Mouse (Mus musculus) stomach, embryonic 16.5 days (tissue): Measurements from ENCODE around the gene Glp1r. TPM values are rescaled to one million over a fixed set of nuclear protein-coding genes. Genes with fewer than 3 reads are reported as not detected.

Experiments used
- ATAC-seq: fragments of 200-750 bp; cut with Nextera tagmentation; 2 replicates; pipeline ENCODE4 v1.8.0; 2017; ENCODE audit warnings: moderate number of reproducible peaks, moderate TSS enrichment; ENCODE audit not compliant: insufficient read depth, low FRiP score
- H3K27ac ChIP-seq: fragments of 300-500 bp; sonication (generic); 2 replicates; pipeline ENCODE4 v1.5.1; 2014; ENCODE audit warnings: low read length
- H3K27me3 ChIP-seq: fragments of 300-500 bp; sonication (generic); 2 replicates; pipeline ENCODE4 v1.6.1; 2014; ENCODE audit warnings: low read length, control low read depth, mixed read lengths; ENCODE audit not compliant: control insufficient read depth, insufficient read depth
- H3K36me3 ChIP-seq: fragments of 300-500 bp; sonication (generic); 2 replicates; pipeline ENCODE4 v1.6.1; 2014; ENCODE audit warnings: low read length; ENCODE audit not compliant: control insufficient read depth, insufficient read depth
- H3K4me1 ChIP-seq: fragments of 300-500 bp; sonication (generic); 2 replicates; pipeline ENCODE4 v1.6.1; 2014; ENCODE audit warnings: low read length, control low read depth, mixed read lengths; ENCODE audit not compliant: control insufficient read depth, insufficient read depth
- H3K4me2 ChIP-seq: fragments of 300-500 bp; sonication (generic); 2 replicates; pipeline ENCODE4 v1.6.1; 2014; ENCODE audit warnings: low read depth, low read length, mixed read lengths
- H3K4me3 ChIP-seq: fragments of 300-500 bp; sonication (generic); replicated peaks from 2 replicates; pipeline ENCODE4 v1.5.1; 2014; ENCODE audit warnings: mild to moderate bottlenecking, low read length
- H3K9ac ChIP-seq: fragments of 300-500 bp; sonication (generic); 2 replicates; pipeline ENCODE4 v1.6.1; 2014; ENCODE audit warnings: low read length
- H3K9me3 ChIP-seq: fragments of 300-500 bp; sonication (generic); replicated peaks from 2 replicates; pipeline ENCODE4 v1.6.1; 2016; ENCODE audit warnings: low read length, control low read depth; ENCODE audit not compliant: control insufficient read depth
- WGBS: fragments of 180-500 bp; shearing (Covaris S2); extraction: QIAGEN DNeasy Blood & Tissue Kit; methylation state at CpG from one replicate; pipeline ENCODE4 v1.1.7; 2014; 5-methylcytosine and 5-hydroxymethylcytosine counted together
- polyA plus RNA-seq: library from polyadenylated mRNA; unstranded; fragments of >200 nt; fragmentation: Nextera tagmentation; extraction: Ambion mirVana; gene quantifications from 2 replicates; pipeline ENCODE4 v1.2.1, GENCODE M21; 2015

The Glp1r gene
- 0.19 and 0.21 TPM in 2 replicates for polyA plus RNA-seq

DNA sequence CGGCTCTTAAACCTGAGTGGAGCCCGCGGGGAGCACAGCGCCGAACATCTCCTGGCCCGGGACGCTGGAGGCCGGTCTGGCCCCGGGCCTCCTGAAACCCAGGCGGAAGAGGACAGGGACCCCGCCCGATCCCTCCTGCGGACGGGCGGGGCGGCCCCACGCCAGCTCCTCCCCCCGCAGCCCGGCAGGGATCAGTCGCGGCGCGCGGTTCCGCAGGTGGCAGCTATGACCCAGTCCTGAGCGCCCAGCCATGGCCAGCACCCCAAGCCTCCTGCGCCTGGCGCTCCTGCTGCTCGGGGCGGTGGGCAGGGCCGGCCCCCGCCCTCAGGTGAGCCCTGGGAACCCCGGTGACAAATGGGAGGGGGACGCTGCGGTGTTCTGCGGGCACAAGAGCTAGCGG, at the start of gene Glp1r:
Gene Glp1r, plus strand, starts transcription at position 191 of the 400 bp plus-strand sequence.
- H3K27me3 ChIP-seq = peaks cover 32% of the 10 kb centered on the region
- under 1% methylated on average over 36 of the region's 37 CpGs for WGBS
- H3K27ac ChIP-seq = no peak within 1 kb of the TSS
- H3K4me3 ChIP-seq = peak within 1 kb of the TSS; percentile 52
- no peaks in the 10 kb centered on the region for H3K9me3 ChIP-seq
- ATAC-seq = peak; percentile 62; the same call in 1 of the 2 replicates
- no peaks in the 10 kb centered on the region for H3K36me3 ChIP-seq
- peak within 1 kb of the TSS; percentile 88 for H3K4me2 ChIP-seq
- H3K4me1 ChIP-seq = peaks cover 7% of the 10 kb centered on the region; the same call in 1 of the 2 replicates
- H3K9ac ChIP-seq = peak within 1 kb of the TSS; percentile 65

DNA sequence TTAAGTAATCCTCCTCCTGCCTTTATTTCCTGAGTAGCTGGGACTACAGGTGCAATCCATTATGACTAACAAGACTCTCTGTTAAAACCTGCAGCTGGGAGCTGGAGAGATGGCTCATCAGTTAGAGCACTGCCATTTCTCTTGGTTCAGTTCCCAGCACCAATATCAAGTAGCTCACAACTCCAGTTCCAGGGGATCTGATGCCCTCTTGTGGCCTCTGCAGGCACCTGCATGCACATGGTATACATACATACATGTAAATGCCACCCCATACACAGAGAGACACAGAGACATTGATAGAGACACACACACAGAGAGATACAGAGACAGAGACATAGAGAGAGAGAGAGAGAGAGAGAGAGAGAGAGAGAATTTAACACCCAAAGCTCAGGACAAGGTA, 49.3 kb upstream of the Glp1r start:
- Histone ChIP-seq H3K4me2 (no peak overlapping the region), H3K36me3 (no peaks in the 10 kb centered on the region), H3K9me3 (no peaks in the 10 kb centered on the region), H3K9ac (no peak overlapping the region), H3K4me1 (no peaks in the 10 kb centered on the region), H3K27me3 (no peaks in the 10 kb centered on the region), H3K27ac (no peak overlapping the region), H3K4me3 (no peak overlapping the region)
- no peak for ATAC-seq

DNA sequence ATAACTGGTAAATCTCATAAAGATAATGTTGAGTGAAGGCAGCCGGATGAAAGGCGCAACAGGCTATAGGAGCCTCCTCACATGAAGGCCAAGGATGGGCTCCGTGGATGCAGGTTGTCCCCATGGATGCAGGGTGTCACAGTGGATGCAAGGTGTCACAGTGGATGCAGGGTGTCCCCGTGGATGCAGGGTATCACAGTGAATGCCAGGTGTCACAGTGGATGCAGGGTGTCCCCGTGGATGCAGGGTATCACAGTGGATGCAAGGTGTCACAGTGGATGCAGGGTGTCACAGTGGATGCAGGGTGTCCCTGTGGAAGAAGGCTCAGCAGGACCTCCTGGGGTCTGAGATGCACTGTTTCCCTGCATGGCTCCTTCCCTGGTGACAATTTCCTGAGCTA, 44.3 kb upstream of the Glp1r start:
- H3K4me3 ChIP-seq = no peak overlapping the region
- no peaks in the 10 kb centered on the region for H3K9me3 ChIP-seq
- H3K9ac ChIP-seq = no peak overlapping the region
- H3K36me3 ChIP-seq = no peaks in the 10 kb centered on the region
- H3K27me3 ChIP-seq = no peaks in the 10 kb centered on the region
- no peak overlapping the region for H3K27ac ChIP-seq
- no peak overlapping the region for H3K4me2 ChIP-seq
- ATAC-seq = no peak
- WGBS = 83% methylated on average over 5 of the region's 5 CpGs
- peaks cover 7% of the 10 kb centered on the region; the same call in 1 of the 2 replicates for H3K4me1 ChIP-seq

DNA sequence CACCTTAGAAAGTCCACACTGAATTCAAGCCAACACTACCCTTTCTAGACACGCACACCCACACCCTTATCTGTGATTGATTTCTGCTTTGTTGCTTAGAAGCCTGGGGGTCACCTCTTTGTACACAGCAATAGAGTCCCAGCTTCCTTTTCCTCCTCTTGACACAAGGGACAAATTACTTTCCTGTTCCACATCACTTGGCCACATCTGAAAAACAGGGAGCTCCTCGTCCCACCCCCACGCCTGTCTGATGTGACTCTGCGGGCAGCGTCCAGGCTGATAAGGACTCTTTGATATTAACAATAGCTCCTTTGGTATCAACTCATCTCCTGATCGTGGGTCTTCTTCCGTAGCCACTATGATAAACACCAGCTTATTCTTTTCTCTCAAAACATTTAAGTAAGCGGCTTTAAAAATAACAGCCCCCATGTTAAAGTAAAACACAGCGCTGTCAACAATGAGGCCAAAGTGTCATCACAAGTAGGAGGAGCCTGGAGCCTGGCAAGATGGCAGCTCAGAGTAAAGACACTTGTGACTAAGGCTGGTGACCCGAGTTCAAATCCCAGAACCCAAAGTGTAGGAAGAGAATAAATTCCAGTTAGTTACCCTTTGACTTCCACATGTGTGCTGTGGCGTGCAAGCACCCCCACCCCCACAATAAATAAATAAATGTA, 42.9 kb upstream of the Glp1r start:
- Histone ChIP-seq H3K27me3 (no peaks in the 10 kb centered on the region), H3K4me1 (peaks cover 7% of the 10 kb centered on the region; the same call in 1 of the 2 replicates), H3K9me3 (no peaks in the 10 kb centered on the region), H3K4me2 (no peak overlapping the region), H3K9ac (no peak overlapping the region), H3K4me3 (no peak overlapping the region), H3K36me3 (no peaks in the 10 kb centered on the region), H3K27ac (no peak overlapping the region)
- WGBS = 44% methylated on average over 11 of the region's 11 CpGs
- no peak for ATAC-seq

DNA sequence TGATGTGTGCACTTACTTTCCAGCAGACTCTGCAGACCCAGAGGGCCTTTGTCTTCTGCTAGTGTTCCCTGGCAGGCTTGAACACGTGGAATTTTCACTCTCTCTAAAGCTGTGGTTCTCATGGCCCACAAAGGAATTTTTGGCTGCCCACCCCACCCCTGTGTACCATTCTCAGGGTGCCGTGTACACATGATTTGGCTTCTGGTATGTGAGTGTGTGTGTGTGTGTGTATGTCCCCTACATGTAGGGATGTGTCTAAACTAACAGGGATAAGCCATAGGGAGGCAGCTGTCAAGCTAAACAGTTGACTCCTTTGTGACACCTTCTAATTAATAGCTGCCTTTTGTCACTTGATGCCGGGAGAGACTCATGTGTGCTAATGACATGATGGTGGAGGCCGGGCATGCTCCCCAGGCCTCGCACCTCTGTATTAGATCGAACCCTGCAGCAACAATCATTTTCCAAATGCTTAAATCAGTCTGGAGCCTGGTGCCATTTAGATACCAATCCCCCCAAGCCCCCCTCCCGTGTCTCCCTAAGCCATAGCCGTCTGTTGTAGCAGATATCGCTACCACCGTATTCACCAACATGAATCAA, 41.5 kb upstream of the Glp1r start:
- no peak overlapping the region for H3K4me2 ChIP-seq
- peaks cover 7% of the 10 kb centered on the region; the same call in 1 of the 2 replicates for H3K4me1 ChIP-seq
- no peaks in the 10 kb centered on the region for H3K36me3 ChIP-seq
- no peak for ATAC-seq
- no peak overlapping the region for H3K27ac ChIP-seq
- H3K4me3 ChIP-seq = no peak overlapping the region
- WGBS = 55% methylated on average over 10 of the region's 10 CpGs
- H3K9ac ChIP-seq = no peak overlapping the region
- no peaks in the 10 kb centered on the region for H3K27me3 ChIP-seq
- H3K9me3 ChIP-seq = no peaks in the 10 kb centered on the region

DNA sequence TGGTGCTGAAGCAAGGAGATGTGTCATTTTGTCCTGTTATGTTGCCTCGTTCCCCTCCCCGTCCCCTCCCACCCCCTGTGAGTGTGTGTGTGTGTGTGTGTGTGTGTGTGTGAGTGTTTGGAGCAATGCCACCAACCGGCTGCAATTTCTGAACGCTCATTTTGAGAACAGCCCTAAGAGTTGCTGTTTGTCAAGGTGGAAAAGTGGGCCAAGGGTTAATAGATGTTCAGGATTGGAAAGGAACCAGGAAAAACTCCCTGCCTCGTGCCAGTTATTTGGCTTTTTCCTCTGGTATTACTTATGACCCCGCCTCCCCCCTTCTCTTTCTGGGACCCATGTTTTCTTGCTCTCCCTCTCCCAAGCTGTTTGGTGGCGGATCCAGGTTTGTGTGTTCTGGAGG, 41.0 kb upstream of the Glp1r start:
- Histone ChIP-seq H3K4me1 (peaks cover 7% of the 10 kb centered on the region; the same call in 1 of the 2 replicates), H3K4me2 (no peak overlapping the region), H3K27me3 (no peaks in the 10 kb centered on the region), H3K9ac (no peak overlapping the region), H3K9me3 (no peaks in the 10 kb centered on the region), H3K27ac (no peak overlapping the region), H3K4me3 (no peak overlapping the region), H3K36me3 (no peaks in the 10 kb centered on the region)
- ATAC-seq = no peak
- WGBS = 60% methylated on average over 7 of the region's 7 CpGs

DNA sequence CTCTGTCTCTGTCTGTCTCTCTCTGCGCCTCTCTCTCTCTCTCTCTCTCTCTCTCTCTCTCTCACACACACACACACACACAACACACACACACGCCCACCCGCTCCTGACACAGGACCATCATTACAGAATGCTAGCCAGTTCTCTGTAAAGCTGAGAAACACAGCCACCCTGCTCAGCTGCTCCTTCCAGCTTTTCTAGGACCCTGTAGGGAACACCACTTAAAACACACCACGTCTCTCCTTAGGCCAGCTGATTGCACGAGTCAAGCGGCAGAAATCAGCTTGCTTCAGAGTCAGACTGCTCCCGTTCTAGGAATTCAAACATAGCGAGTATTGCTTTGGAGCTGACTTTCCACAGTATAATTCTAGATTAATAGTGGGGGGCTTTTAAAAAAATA, 35.3 kb upstream of the Glp1r start:
- Histone ChIP-seq H3K36me3 (no peaks in the 10 kb centered on the region), H3K4me2 (no peak overlapping the region), H3K4me3 (no peak overlapping the region), H3K9me3 (no peaks in the 10 kb centered on the region), H3K27ac (no peak overlapping the region), H3K4me1 (no peaks in the 10 kb centered on the region), H3K27me3 (no peaks in the 10 kb centered on the region), H3K9ac (no peak overlapping the region)
- ATAC-seq = no peak
- 58% methylated on average over 8 of the region's 8 CpGs for WGBS

DNA sequence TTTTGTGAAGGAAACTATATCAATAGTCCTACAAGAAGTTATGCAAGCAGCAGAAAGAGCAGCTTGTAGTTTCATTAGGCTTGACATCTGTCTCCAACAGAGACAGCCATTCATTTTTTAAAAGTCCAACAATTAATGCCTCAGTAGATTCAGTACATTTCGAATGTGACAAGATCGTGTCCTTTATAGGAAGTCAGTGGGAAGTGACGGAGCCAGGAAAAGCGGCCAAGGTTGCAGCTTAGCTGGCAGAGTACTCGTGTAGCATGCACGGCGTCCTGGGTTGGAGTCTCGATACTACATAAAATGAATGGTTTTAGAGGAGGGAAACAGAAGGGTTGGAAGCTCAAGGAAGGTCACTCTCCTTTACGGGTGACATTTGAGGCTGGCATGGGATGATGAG, 34.7 kb upstream of the Glp1r start:
- Histone ChIP-seq H3K9ac (no peak overlapping the region), H3K27me3 (no peaks in the 10 kb centered on the region), H3K27ac (no peak overlapping the region), H3K4me3 (no peak overlapping the region), H3K9me3 (no peaks in the 10 kb centered on the region), H3K4me2 (no peak overlapping the region), H3K36me3 (no peaks in the 10 kb centered on the region), H3K4me1 (no peaks in the 10 kb centered on the region)
- WGBS = 64% methylated on average over 9 of the region's 9 CpGs
- ATAC-seq = no peak

DNA sequence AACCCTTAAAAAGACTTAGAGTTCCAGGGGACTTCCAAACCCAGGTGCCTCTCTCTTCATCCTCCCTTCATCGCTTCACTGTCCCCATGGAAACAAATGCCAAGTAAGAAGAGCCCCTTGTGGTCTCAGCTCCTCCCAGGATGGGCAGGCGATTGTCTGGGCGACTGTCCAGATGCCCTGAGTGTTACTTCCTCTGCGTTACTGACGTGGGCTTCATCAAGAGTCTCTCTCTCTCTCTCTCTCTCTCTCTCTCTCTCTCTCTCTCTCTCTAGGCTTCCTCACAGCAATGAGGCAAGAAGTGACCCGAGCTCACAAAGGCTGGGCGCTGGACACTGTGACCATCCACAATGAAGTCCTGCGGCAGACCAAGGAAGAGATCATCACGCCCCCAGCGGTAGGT, 30.6 kb upstream of the Glp1r start:
- ATAC-seq = no peak
- no peaks in the 10 kb centered on the region for H3K4me1 ChIP-seq
- H3K36me3 ChIP-seq = no peaks in the 10 kb centered on the region
- no peak overlapping the region for H3K4me2 ChIP-seq
- no peaks in the 10 kb centered on the region for H3K27me3 ChIP-seq
- H3K9me3 ChIP-seq = 0 out of 2 replicates have a peak, but pooled peaks cover 4% of the 10 kb centered on the region
- WGBS = 26% methylated on average over 10 of the region's 10 CpGs
- H3K9ac ChIP-seq = no peak overlapping the region
- no peak overlapping the region for H3K27ac ChIP-seq
- no peak overlapping the region for H3K4me3 ChIP-seq
